Mouse (Mus musculus): ENCODE measurements at regions not wholly inside any gene's neighbourhood (a gene's known extent, or its start where the extent isn't known, plus 50 kb on each side); places are given as distances from the start of the nearest gene placed in this dataset.

- ATAC-seq (replicated peaks; ENCODE audit: low FRiP score, low read depth) (peak; percentile 82), DNase-seq (ENCODE audit: low spot score) (peak; percentile 86)
- Histone ChIP-seq H3K9ac (ENCODE audit: low read depth, low read length) (no peak overlapping the region), H3K27ac (no peak overlapping the region), H3K36me3 (ENCODE audit: insufficient read depth, low read length) (no peaks in the 10 kb centered on the region), H3K4me2 (ENCODE audit: low read length) (peak overlapping the region; percentile 60), H3K4me1 (replicated peaks; ENCODE audit: insufficient read depth, low read length) (0 out of 2 replicates have a peak, but pooled peaks cover 5% of the 10 kb centered on the region), H3K27me3 (ENCODE audit: insufficient read depth, low read length) (peaks cover 18% of the 10 kb centered on the region; the same call in 1 of the 2 replicates), H3K9me3 (replicated peaks; ENCODE audit: low read length) (no peaks in the 10 kb centered on the region), H3K4me3 (replicated peaks; ENCODE audit: low read depth, low read length) (peak overlapping the region; percentile 18)
- WGBS = under 1% methylated on average over 28 of the region's 28 CpGs
- peak; percentile 64 for TF ChIP-seq CTCF (IDR thresholded peaks at IDR 0.05; ENCODE audit: low read depth)
Observed at GRCm38 (mm10) chr1:167929729-167930341, 240.8 kb downstream of the Lmx1a start.

DNA sequence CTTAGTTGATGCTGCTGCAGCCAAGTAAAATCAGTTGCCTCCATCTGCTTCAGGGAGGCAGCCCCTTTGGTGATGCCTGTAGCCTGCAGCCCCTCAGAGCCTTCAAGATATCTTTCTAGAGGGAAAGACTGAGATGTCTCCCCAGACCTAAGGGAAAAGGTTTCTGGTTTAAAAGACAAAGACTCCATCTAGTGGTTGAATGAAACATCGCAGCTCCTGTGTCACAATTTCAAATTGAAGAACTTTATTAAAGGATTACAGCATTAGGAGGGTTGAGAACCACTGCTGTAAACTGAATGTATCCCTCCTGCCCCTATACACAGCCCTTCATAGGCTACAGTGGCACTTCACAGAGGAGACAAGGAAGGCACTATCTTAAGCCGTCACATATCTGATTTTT lies 243.1 kb downstream of the Lmx1a start:
- 34% methylated on average over 2 of the region's 2 CpGs for WGBS
- Histone ChIP-seq H3K9ac (ENCODE audit: low read depth, low read length) (no peak overlapping the region), H3K4me3 (replicated peaks; ENCODE audit: low read depth, low read length) (no peak overlapping the region), H3K9me3 (replicated peaks; ENCODE audit: low read length) (no peaks in the 10 kb centered on the region), H3K36me3 (ENCODE audit: insufficient read depth, low read length) (no peaks in the 10 kb centered on the region), H3K4me1 (replicated peaks; ENCODE audit: insufficient read depth, low read length) (0 out of 2 replicates have a peak, but pooled peaks cover 5% of the 10 kb centered on the region), H3K27ac (no peak overlapping the region), H3K27me3 (ENCODE audit: insufficient read depth, low read length) (peaks cover 10% of the 10 kb centered on the region; the same call in 1 of the 2 replicates), H3K4me2 (ENCODE audit: low read length) (no peak overlapping the region)
- DNase-seq (ENCODE audit: low spot score) (peak; percentile 76), ATAC-seq (replicated peaks; ENCODE audit: low FRiP score, low read depth) (no peak)
- peak; percentile 75 for TF ChIP-seq CTCF (IDR thresholded peaks at IDR 0.05; ENCODE audit: low read depth)

DNA sequence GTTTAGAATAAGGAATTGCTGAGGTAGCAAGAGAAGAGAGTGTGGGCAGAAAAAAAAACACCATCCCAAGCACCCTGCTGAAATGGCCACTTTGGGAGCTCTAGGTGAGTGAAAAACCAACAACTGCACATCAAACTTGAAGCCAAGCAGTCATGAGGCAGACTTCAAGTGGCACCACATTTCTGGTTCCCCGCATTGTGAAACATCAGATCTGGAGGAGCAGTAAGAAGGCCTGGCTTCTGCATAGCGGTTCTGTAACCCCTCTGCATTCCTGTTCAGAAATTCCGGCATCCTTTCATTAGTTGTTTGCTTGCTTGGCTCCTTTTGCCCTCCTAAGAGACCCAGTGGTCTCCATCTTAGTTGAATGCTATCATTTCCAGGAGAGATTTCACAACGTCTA lies 247.7 kb downstream of the Lmx1a start:
- Histone ChIP-seq H3K4me2 (ENCODE audit: low read length) (no peak overlapping the region), H3K4me1 (replicated peaks; ENCODE audit: insufficient read depth, low read length) (no peaks in the 10 kb centered on the region), H3K36me3 (ENCODE audit: insufficient read depth, low read length) (no peaks in the 10 kb centered on the region), H3K9me3 (replicated peaks; ENCODE audit: low read length) (no peaks in the 10 kb centered on the region), H3K27me3 (ENCODE audit: insufficient read depth, low read length) (0 out of 2 replicates have a peak, but pooled peaks cover 4% of the 10 kb centered on the region), H3K27ac (no peak overlapping the region), H3K4me3 (replicated peaks; ENCODE audit: low read depth, low read length) (no peak overlapping the region), H3K9ac (ENCODE audit: low read depth, low read length) (no peak overlapping the region)
- TF ChIP-seq CTCF (IDR thresholded peaks at IDR 0.05; ENCODE audit: low read depth) = no peak
- 61% methylated on average over 4 of the region's 4 CpGs for WGBS
- ATAC-seq (replicated peaks; ENCODE audit: low FRiP score, low read depth) (no peak), DNase-seq (ENCODE audit: low spot score) (no peak)

DNA sequence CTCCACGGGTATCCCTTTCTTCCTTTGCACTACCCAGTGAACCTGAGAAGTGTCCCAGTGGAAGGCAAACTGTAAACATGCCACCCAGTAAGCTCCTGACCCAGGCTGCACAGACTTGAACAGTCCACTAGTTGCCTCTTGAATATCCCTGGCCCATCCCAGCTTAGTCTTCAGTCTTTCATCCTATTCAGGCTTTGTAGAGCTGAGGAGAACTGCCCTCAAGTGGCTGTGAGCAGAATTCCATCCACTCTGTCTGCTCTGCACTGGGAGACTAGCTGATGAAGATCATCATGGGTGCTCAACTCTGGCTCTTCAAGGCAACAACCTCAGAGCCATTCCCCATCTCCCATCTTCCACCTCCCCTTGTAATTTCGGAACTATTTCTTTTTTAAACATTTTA lies 249.1 kb downstream of the Lmx1a start:
- H3K4me2 ChIP-seq (ENCODE audit: low read length) = no peak overlapping the region
- no peak overlapping the region for H3K9ac ChIP-seq (ENCODE audit: low read depth, low read length)
- H3K36me3 ChIP-seq (ENCODE audit: insufficient read depth, low read length) = no peaks in the 10 kb centered on the region
- WGBS = 63% methylated on average over 2 of the region's 2 CpGs
- ATAC-seq (replicated peaks; ENCODE audit: low FRiP score, low read depth) = no peak
- H3K4me1 ChIP-seq (replicated peaks; ENCODE audit: insufficient read depth, low read length) = no peaks in the 10 kb centered on the region
- TF ChIP-seq CTCF (IDR thresholded peaks at IDR 0.05; ENCODE audit: low read depth) = peak; percentile 44; the same call in 1 of the 2 replicates
- H3K9me3 ChIP-seq (replicated peaks; ENCODE audit: low read length) = no peaks in the 10 kb centered on the region
- 0 out of 2 replicates have a peak, but pooled peaks cover 4% of the 10 kb centered on the region for H3K27me3 ChIP-seq (ENCODE audit: insufficient read depth, low read length)
- no peak overlapping the region for H3K4me3 ChIP-seq (replicated peaks; ENCODE audit: low read depth, low read length)
- DNase-seq (ENCODE audit: low spot score) = peak; percentile 36
- no peak overlapping the region for H3K27ac ChIP-seq

GRCm38 (mm10) chr1:167942037-167942470 lies 253.0 kb downstream of the Lmx1a start:
- Histone ChIP-seq H3K4me1 (replicated peaks; ENCODE audit: insufficient read depth, low read length) (no peaks in the 10 kb centered on the region), H3K4me3 (replicated peaks; ENCODE audit: low read depth, low read length) (no peak overlapping the region), H3K36me3 (ENCODE audit: insufficient read depth, low read length) (no peaks in the 10 kb centered on the region), H3K27ac (no peak overlapping the region), H3K9me3 (replicated peaks; ENCODE audit: low read length) (no peaks in the 10 kb centered on the region), H3K27me3 (ENCODE audit: insufficient read depth, low read length) (0 out of 2 replicates have a peak, but pooled peaks cover 4% of the 10 kb centered on the region), H3K4me2 (ENCODE audit: low read length) (no peak overlapping the region), H3K9ac (ENCODE audit: low read depth, low read length) (no peak overlapping the region)
- no peak for ATAC-seq (replicated peaks; ENCODE audit: low FRiP score, low read depth)
- TF ChIP-seq CTCF (IDR thresholded peaks at IDR 0.05; ENCODE audit: low read depth) = peak; percentile 90
- WGBS = 45% methylated on average over 8 of the region's 8 CpGs
- peak; percentile 83 for DNase-seq (ENCODE audit: low spot score)

GRCm38 (mm10) chr1:167943121-167943520 lies 254.1 kb downstream of the Lmx1a start:
- Histone ChIP-seq H3K9me3 (replicated peaks; ENCODE audit: low read length) (no peaks in the 10 kb centered on the region), H3K36me3 (ENCODE audit: insufficient read depth, low read length) (no peaks in the 10 kb centered on the region), H3K4me2 (ENCODE audit: low read length) (no peak overlapping the region), H3K27ac (no peak overlapping the region), H3K9ac (ENCODE audit: low read depth, low read length) (no peak overlapping the region), H3K27me3 (ENCODE audit: insufficient read depth, low read length) (no peaks in the 10 kb centered on the region), H3K4me3 (replicated peaks; ENCODE audit: low read depth, low read length) (no peak overlapping the region), H3K4me1 (replicated peaks; ENCODE audit: insufficient read depth, low read length) (no peaks in the 10 kb centered on the region)
- 76% methylated on average over 8 of the region's 8 CpGs for WGBS
- DNase-seq (ENCODE audit: low spot score) = no peak
- TF ChIP-seq CTCF (IDR thresholded peaks at IDR 0.05; ENCODE audit: low read depth) = no peak
- ATAC-seq (replicated peaks; ENCODE audit: low FRiP score, low read depth) = no peak
